Mouse (Mus musculus) ES-E14 (cell line): ENCODE results near the gene Sox5. TPM values are rescaled to one million over a fixed set of nuclear protein-coding genes. Genes with fewer than 3 reads are reported as not detected.
"Not testable (repeated sequence)": the region's sequence is repeated elsewhere in the genome, so short reads cannot be mapped to it uniquely, and the experiment has no call there.

Experiments
- DNase-seq: peaks from one replicate; pipeline ENCODE4 v3.0.0-alpha.2; 2013; ENCODE audit warnings: low read depth, low spot score
- H3K27ac ChIP-seq: 2 replicates; pipeline ENCODE4 v1.5.1; 2012; ENCODE audit warnings: low read depth, mild to moderate bottlenecking, low read length, moderate library complexity, mixed read lengths; ENCODE audit not compliant: poor library complexity, insufficient read depth, severe bottlenecking
- H3K36me3 ChIP-seq: 2 replicates; pipeline ENCODE4 v1.6.1; 2012; ENCODE audit warnings: mild to moderate bottlenecking, low read length, moderate library complexity, mixed read lengths; ENCODE audit not compliant: control insufficient read depth, poor library complexity, insufficient read depth, severe bottlenecking
- H3K4me1 ChIP-seq, 2 experiments: fragments of 150-350 bp in 1 of 2; sonication (generic) in 1 of 2; 2 replicates each; pipeline ENCODE4 v1.6.1; 2012; ENCODE audit warnings: low read length in 2 of 2, mild to moderate bottlenecking in 1 of 2, mixed read lengths in 1 of 2; ENCODE audit not compliant: control insufficient read depth in 2 of 2, insufficient read depth in 2 of 2, poor library complexity in 1 of 2
- H3K4me3 ChIP-seq, 2 experiments: fragments of 150-350 bp in 1 of 2; sonication (generic) in 1 of 2; 2 replicates each; pipeline ENCODE4 v1.5.1; 2012; ENCODE audit warnings: low read length in 2 of 2, low read depth in 1 of 2, mild to moderate bottlenecking in 1 of 2, mixed read lengths in 1 of 2; ENCODE audit not compliant: insufficient read depth in 1 of 2, poor library complexity in 1 of 2, severe bottlenecking in 1 of 2
- H3K9ac ChIP-seq: 2 replicates; pipeline ENCODE4 v1.6.1; 2012; ENCODE audit warnings: low read depth, mild to moderate bottlenecking, low read length, mixed read lengths; ENCODE audit not compliant: poor library complexity, insufficient read depth, severe bottlenecking
- H3K9me3 ChIP-seq: fragments of 150-350 bp; sonication (generic); 2 replicates; pipeline ENCODE4 v1.6.1; 2012; ENCODE audit warnings: low read depth, mild to moderate bottlenecking, low read length; ENCODE audit not compliant: control insufficient read depth, insufficient read depth
- CHD2 ChIP-seq: IDR thresholded peaks from 2 replicates; pipeline ENCODE4 v1.6.1; 2014; ENCODE audit warnings: mild to moderate bottlenecking, low read depth, low read length, inconsistent platforms
- HCFC1 ChIP-seq: IDR thresholded peaks from 2 replicates; pipeline ENCODE4 v1.6.1; 2012; ENCODE audit warnings: low read length, inconsistent platforms, borderline replicate concordance; ENCODE audit not compliant: insufficient read depth
- MAFK ChIP-seq: IDR thresholded peaks from 2 replicates; pipeline ENCODE4 v1.6.1; 2014; ENCODE audit warnings: mild to moderate bottlenecking, low read depth, low read length, inconsistent platforms; ENCODE audit not compliant: insufficient read depth
- ZC3H11A ChIP-seq: IDR thresholded peaks from 2 replicates; pipeline ENCODE4 v1.6.1; 2012; ENCODE audit warnings: low read depth, mild to moderate bottlenecking, inconsistent platforms, low read length, borderline replicate concordance
- ZNF384 ChIP-seq: IDR thresholded peaks from 2 replicates; pipeline ENCODE4 v1.6.1; 2012; ENCODE audit warnings: low read depth, low read length, inconsistent platforms
- in situ Hi-C, 2 experiments: fragments of 600-800 bp; cut with MboI; formaldehyde crosslinking; loops; one replicate each; pipeline ENCODE4 v1.15.1; 2025; ENCODE audit warnings: low sequenced_read_pairs in 2 of 2, inconsistent platforms in 1 of 2; ENCODE audit not compliant: unreplicated experiment in 2 of 2
- total RNA-seq: library from RNA; depleted of rRNA; stranded (reverse); fragments of 300-350 nt; gene quantifications from 2 replicates; pipeline ENCODE4 v1.2.3, GENCODE M21; 2012

Gene Sox5
- total RNA-seq, 1 experiment = 0.36 TPM

DNA sequence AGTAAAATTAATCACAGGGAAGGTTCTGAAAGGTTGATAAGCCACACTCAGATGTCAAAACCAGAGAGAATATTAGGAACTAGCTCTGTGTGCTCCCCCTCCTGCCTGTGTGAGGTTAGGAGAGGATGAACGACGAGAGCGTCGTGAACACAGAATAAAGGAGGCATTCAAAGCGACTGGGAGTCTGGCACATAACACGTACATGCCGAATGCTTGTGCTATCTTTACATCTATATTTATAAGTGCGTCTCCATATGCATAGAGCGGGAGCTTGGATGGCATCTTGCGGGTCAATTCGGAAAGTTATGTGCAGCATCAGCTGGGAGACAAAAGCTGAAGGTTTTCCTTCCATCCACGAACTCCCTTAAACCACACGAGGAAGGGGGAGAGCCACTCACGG, 585.8 kb downstream of the Sox5 start:
- Histone ChIP-seq H3K36me3 (no peaks in the 10 kb centered on the region), H3K27ac (no peak overlapping the region; the same call in 1 of the 2 replicates), H3K9me3 (no peaks in the 10 kb centered on the region), H3K9ac (no peak overlapping the region), H3K4me3 (no peak overlapping the region), H3K4me1 (no peaks in the 10 kb centered on the region)
- in situ Hi-C loops = no loop called here
- no peak for DNase-seq
- TF ChIP-seq CHD2 (no peak), ZNF384 (no peak), MAFK (no peak)

DNA sequence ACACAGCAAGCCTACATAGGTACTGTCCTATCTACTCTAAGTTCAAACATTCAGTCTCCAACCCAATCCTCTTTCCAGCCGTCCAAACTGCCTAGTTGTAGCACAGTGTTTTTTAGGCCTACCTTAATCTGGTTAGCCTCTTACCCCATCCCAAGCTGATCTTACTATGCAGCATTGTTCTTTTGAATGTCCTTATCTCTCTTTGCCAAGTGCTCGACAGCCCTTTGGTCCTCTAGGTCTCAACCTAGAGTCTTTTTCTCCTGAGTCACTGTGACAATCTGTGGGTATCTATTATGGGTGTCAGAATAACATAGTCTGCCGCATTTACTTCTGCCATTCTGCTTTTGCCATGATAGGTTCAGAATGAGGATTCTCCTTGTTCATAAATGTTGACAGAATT, 598.7 kb downstream of the Sox5 start:
- H3K27ac ChIP-seq = no peak overlapping the region
- H3K9ac ChIP-seq = no peak overlapping the region
- H3K4me1 ChIP-seq = no peaks in the 10 kb centered on the region
- H3K9me3 ChIP-seq = no peaks in the 10 kb centered on the region
- in situ Hi-C loops = no loop called here
- no peak for DNase-seq
- H3K36me3 ChIP-seq = no peaks in the 10 kb centered on the region
- no peak overlapping the region for H3K4me3 ChIP-seq
- TF ChIP-seq ZNF384 = no peak
- TF ChIP-seq HCFC1 = no peak
- TF ChIP-seq ZC3H11A = no peak
- TF ChIP-seq CHD2 = no peak
- TF ChIP-seq MAFK = no peak

DNA sequence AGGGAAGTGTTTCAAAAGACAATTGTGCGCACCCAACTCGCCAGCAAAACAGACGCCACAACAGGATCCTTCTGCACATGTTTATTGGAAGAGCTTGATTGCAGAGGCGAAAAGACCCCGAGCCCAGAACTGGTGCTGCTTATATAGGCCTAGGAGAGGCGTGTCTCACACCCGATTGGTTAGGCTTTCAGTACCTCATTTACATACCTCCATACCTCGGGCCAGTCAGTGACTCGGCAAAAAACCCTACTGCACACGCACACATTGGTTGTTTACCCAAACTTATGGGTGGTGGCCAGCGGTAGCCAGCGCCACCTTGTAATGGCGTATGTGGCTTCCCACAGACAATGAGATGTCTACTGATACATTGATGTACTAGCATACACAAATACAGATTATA, 599.3 kb downstream of the Sox5 start:
- H3K36me3 ChIP-seq, in situ Hi-C loops, H3K9me3 ChIP-seq, H3K4me1 ChIP-seq, DNase-seq, H3K9ac ChIP-seq, H3K4me3 ChIP-seq, H3K27ac ChIP-seq: not testable (repeated sequence)

DNA sequence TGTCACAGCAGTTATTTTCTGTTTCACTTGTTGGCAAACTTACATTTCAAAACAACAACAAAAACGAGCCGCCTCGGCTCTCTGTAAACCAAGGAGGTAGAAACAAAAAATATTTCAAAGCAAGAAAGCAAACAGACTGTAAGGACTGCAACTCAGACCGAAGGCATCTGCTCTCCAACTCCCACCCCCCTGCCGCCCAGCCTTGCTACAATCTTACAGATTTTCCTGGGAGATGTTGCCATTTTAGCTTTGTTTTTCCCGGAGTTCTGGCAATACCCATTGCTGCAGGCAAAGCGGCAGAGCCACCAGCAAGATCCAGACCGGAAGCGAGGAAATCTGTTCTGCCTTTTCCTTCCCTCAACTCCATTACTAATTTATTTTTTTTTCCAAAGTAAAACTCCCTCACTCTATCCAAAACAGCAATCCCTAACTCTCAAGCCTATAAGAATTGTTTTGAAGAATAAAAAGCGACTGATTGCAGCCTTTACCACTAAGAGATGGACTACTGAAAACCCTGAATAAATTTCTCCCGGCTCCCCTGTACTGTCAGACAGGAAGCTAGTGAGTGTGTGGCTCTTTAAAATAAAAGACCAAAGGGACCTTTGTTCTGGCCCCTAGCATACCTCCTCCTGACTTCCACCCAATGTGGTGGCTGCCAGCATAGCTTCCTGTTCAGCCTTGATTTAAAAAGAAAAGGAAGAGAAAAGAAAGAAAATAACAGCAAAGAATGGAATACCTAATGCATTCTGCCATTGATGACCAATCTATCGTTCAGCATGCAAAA, 600.5 kb downstream of the Sox5 start:
- Histone ChIP-seq H3K36me3 (no peaks in the 10 kb centered on the region), H3K9me3 (no peaks in the 10 kb centered on the region), H3K27ac (no peak overlapping the region), H3K4me1 (no peaks in the 10 kb centered on the region), H3K4me3 (no peak overlapping the region), H3K9ac (no peak overlapping the region)
- TF ChIP-seq ZC3H11A (no peak), MAFK (no peak), HCFC1 (no peak), CHD2 (no peak), ZNF384 (no peak)
- in situ Hi-C loops = no loop called here
- no peak for DNase-seq

DNA sequence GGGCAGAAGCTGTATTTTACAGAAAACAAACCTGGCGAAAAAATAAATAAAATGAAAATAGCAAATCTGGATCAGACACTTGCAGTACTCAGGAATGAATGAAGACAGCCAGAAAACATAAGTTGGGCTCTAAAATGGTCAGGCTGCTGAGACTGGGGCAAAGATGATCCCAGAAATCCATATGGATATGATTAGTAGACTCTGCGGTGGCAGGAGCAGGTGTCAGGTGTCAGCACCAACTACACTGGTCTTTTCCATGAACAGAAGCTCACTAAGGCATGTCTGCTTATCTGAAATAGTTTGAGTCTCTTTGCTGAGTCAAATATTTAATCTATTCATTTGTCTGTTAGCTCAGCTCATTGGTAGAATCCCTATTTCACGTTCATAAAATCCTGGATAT, 602.7 kb downstream of the Sox5 start:
- Histone ChIP-seq H3K4me3 (no peak overlapping the region), H3K36me3 (no peaks in the 10 kb centered on the region), H3K9me3 (no peaks in the 10 kb centered on the region), H3K4me1 (no peaks in the 10 kb centered on the region), H3K9ac (no peak overlapping the region), H3K27ac (no peak overlapping the region)
- no peak for DNase-seq
- in situ Hi-C loops = no loop called here
- no peak for TF ChIP-seq ZC3H11A
- TF ChIP-seq ZNF384 = no peak
- TF ChIP-seq MAFK = no peak
- no peak for TF ChIP-seq CHD2
- no peak for TF ChIP-seq HCFC1
